Mouse (Mus musculus): ENCODE measurements around the gene Malsu1.

Malsu1 gene

GRCm38 (mm10) chr6:49119462-49120135 is 46.0 kb downstream of the Malsu1 start:
- in situ Hi-C loops (cut with MboI; ENCODE audit: low pct_unique_long_range_greater_than_20kb in 1 of 2, low sequenced_read_pairs in 2 of 2, unreplicated experiment in 1 of 2), result no loop called here

DNA sequence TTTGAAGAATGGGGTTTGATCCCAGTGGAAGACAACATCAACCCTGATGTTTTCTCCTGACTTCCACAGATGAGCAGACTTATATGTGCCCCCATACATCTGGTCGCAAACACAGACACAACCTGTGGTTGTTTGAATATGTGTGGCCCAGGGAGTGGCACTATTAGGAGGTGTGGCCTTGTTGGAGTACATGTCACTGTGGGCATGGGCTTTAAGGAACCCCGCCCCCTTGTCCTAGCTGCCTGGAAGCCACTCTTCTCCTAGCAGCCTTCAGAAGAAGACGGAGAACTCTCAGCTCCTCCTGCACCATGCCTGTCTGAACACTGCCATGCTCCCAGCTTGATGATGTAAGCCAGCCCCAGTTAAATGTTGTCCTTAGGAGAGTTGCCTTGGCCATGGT is 46.8 kb downstream of the Malsu1 start:
- in situ Hi-C loops (cut with MboI; ENCODE audit: low pct_unique_long_range_greater_than_20kb in 1 of 2, low sequenced_read_pairs in 2 of 2, unreplicated experiment in 1 of 2), result no loop called here

GRCm38 (mm10) chr6:49130328-49130727 is 56.7 kb downstream of the Malsu1 start:
- in situ Hi-C loops (cut with MboI; ENCODE audit: low pct_unique_long_range_greater_than_20kb in 1 of 2, low sequenced_read_pairs in 2 of 2, unreplicated experiment in 1 of 2), result no loop called here

- in situ Hi-C loops (cut with MboI; ENCODE audit: low pct_unique_long_range_greater_than_20kb in 1 of 2, low sequenced_read_pairs in 2 of 2, unreplicated experiment in 1 of 2), result no loop called here
Measured at GRCm38 (mm10) chr6:49131855-49132254, 58.3 kb downstream of the Malsu1 start.

DNA sequence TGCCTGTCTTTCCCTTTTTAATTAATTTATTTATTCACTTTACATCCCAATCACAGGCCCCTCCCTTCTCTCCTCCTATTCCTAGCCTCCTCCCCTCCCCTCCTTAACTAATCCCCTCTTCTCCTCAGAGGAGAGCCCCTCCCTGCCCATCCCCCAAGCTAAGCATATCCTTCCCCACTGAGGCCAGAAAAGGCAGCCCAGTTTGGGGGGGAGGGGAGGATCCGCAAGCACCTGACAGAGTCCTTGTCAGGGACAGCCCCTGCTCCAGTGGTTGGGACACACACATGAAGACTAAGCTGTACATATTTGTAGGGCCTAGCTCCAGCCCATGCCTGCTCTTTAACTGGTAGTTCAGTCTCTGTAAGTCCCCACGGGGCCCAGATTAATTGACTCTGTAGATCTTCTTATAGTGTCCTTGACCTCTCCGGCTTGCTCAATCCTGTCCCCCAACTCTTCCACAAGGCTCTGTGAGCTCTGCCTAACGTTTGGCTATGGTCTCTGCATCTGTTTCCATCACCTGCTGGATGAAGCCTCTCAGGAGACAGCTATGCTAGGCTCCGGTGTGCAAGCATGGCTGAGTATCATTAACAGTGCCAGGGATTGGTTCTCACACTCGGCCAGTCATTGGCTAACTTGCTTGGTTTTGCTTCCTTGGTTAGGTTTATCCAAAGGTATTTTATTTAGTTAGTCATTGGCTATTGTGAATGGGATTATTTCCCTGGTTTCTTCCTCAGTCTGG is 58.9 kb downstream of the Malsu1 start:
- in situ Hi-C loops (cut with MboI; ENCODE audit: low pct_unique_long_range_greater_than_20kb in 1 of 2, low sequenced_read_pairs in 2 of 2, unreplicated experiment in 1 of 2), result no loop called here
